Mouse (Mus musculus) G1E (cell line): ENCODE data around the gene Suv39h2. TPM values are rescaled to one million over a fixed set of nuclear protein-coding genes. Genes with fewer than 3 reads are reported as not detected.

Experiments
- ATAC-seq: 2 replicates; pipeline ENCODE4 v1.8.0; 2016; ENCODE audit warnings: mild to moderate bottlenecking; ENCODE audit not compliant: insufficient number of reproducible peaks, poor library complexity, low FRiP score, severe bottlenecking; ENCODE audit errors: extremely low read depth
- DNase-seq: peaks from one replicate; pipeline ENCODE4 v3.0.0; 2012; ENCODE audit warnings: low spot score
- H3K27me3 ChIP-seq: 2 replicates; pipeline ENCODE4 v1.6.1; 2012; ENCODE audit warnings: mild to moderate bottlenecking, low read length, inconsistent platforms; ENCODE audit not compliant: insufficient read depth
- H3K36me3 ChIP-seq: replicated peaks from 2 replicates; pipeline ENCODE3; 2012; ENCODE audit warnings: mild to moderate bottlenecking, inconsistent platforms
- H3K4me1 ChIP-seq: 2 replicates; pipeline ENCODE4 v1.6.1; 2012; ENCODE audit warnings: low read depth, low read length, inconsistent platforms, mixed read lengths; ENCODE audit not compliant: insufficient read depth
- H3K4me3 ChIP-seq: 2 replicates; pipeline ENCODE4 v1.5.1; 2012; ENCODE audit warnings: low read depth, mild to moderate bottlenecking, inconsistent platforms, low read length, moderate library complexity, mixed read lengths
- H3K9me3 ChIP-seq: replicated peaks from 2 replicates; pipeline ENCODE4 v1.6.1; 2012; ENCODE audit warnings: inconsistent platforms
- CTCF ChIP-seq: IDR thresholded peaks from 2 replicates; pipeline ENCODE4 v1.5.1; 2012; ENCODE audit warnings: low read depth, low read length, inconsistent platforms, mixed read lengths
- GATA1 ChIP-seq: IDR thresholded peaks from 2 replicates; pipeline ENCODE4 v1.6.1; 2012; ENCODE audit warnings: borderline replicate concordance, low read length, inconsistent platforms, mixed read lengths
- GATA2 ChIP-seq: IDR thresholded peaks from 2 replicates; pipeline ENCODE4 v1.6.1; 2012; ENCODE audit warnings: low read depth, low read length, inconsistent platforms, borderline replicate concordance
- POLR2AphosphoS5 ChIP-seq: IDR thresholded peaks from 2 replicates; pipeline ENCODE4 v1.6.1; 2012; ENCODE audit warnings: low read depth, low read length, inconsistent platforms; ENCODE audit not compliant: insufficient replicate concordance
- TAL1 ChIP-seq: conservative IDR thresholded peaks from 2 replicates; pipeline ENCODE4 v1.6.1; 2012; ENCODE audit warnings: low read depth, low read length, inconsistent platforms, mixed read lengths
- polyA plus RNA-seq: library from polyadenylated mRNA; stranded (reverse); fragments of >175 nt; gene quantifications from 2 replicates; pipeline ENCODE4 v1.2.3, GENCODE M21; 2012
- total RNA-seq, 2 experiments: library from RNA; stranded (forward) in 1 of 2; stranded (reverse) in 1 of 2; fragments of 200-1000 nt in 1 of 2; fragments of >200 nt in 1 of 2; fragmentation: Nextera tagmentation in 1 of 2; gene quantifications; 2 replicates each; pipeline ENCODE4 v1.2.3; 2014 to 2017

The Suv39h2 gene
- total and polyA plus RNA-seq, 3 experiments = 7.6 to 25.7 (median 13.9) TPM

DNA sequence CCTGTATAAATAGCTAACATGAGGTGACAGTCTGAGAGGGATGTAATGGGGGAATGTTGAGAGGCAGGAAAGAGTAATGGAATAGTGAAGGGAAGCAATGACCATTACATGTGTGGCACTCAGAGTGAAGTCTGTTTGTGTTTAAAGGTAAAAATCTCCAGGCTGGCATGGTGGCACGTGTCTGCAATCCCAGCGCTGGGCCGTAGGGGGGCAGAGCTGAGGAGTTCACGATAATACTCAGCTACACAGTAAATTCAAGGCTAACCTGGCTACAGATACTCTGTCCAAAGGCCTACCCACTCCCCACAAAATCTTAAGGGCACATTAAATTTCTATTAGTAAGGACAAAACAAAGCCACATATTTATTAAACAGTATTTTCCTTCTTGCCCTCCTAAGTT lies 18.2 kb downstream of the Suv39h2 start:
- TF ChIP-seq CTCF = 0 out of 2 replicates have a peak, but pooled peaks have one; percentile 23
- TF ChIP-seq TAL1 = no peak
- TF ChIP-seq GATA1 = no peak
- Histone ChIP-seq H3K4me1 (no peaks in the 10 kb centered on the region), H3K4me3 (no peak overlapping the region), H3K36me3 (peaks cover 81% of the 10 kb centered on the region), H3K9me3 (no peaks in the 10 kb centered on the region), H3K27me3 (no peaks in the 10 kb centered on the region)
- DNase-seq (no peak), ATAC-seq (peak; percentile 57; the same call in 1 of the 2 replicates)

DNA sequence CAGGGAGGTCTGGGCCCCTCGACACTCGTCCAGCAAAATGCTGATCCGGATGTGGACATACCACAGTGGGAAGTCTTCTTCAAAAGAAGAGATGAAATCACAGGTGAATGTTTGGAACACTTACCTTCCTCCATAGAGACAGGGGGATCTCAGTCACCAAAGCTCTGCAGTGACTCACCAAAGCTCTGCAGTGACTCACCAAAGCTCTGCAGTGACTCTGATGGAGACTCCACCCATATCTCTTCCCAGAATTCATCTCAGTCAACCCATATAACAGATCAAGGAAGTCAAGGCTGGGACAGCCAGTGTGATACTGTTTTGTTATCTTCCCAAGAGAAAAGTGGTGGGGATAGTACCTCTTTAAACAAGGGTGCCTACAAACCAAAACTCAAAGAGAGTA lies 21.7 kb downstream of the Suv39h2 start:
- H3K4me1 ChIP-seq = peaks cover 10% of the 10 kb centered on the region
- H3K9me3 ChIP-seq = no peaks in the 10 kb centered on the region
- no peaks in the 10 kb centered on the region for H3K27me3 ChIP-seq
- ATAC-seq = no peak
- H3K4me3 ChIP-seq = no peak overlapping the region
- no peak for TF ChIP-seq GATA1
- no peak for TF ChIP-seq GATA2
- TF ChIP-seq CTCF = no peak
- no peak for TF ChIP-seq POLR2AphosphoS5
- TF ChIP-seq TAL1 = no peak
- no peak for DNase-seq
- peaks cover 91% of the 10 kb centered on the region for H3K36me3 ChIP-seq

DNA sequence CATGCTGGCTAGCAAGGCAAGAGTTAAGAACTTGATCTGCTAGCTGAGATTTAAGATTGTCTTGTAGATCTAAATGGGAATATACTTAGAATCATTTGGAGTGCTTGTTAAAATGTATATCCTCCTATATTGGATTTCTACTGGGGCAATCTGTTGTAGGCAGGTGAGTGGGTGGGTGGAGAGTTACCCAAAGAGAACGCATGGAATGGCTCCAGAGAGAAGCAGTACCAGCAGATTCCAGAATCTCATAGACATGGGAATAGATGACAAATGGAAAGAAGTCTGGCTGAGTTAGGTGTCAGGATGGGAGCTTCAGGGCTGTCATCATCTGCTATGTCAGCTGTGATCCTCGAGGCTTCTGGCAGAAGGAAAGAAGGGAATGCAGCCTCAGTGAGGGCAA lies 25.4 kb downstream of the Suv39h2 start:
- TF ChIP-seq POLR2AphosphoS5 (no peak), CTCF (no peak), GATA1 (no peak), GATA2 (no peak), TAL1 (no peak)

DNA sequence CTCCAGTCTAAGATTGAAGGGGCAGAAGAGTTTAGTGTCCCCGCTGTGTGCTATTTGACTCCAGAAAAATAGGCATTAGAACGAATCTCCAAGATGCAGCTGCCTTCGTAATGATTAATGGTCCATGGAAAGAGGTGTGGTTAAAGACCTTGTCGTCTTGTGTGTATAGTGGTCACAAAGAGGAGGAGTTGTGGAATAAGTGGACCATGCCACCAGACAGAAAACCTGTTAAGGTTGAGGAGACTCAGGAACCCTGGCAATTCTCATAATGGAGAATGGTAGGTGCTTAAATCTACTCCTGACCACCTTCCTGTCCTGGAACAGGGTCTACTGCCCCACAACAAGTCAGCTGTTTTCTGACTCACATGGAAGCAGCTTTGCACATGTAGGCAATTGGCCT lies 28.8 kb downstream of the Suv39h2 start:
- Histone ChIP-seq H3K9me3 (no peaks in the 10 kb centered on the region), H3K27me3 (no peaks in the 10 kb centered on the region), H3K4me1 (peaks cover 26% of the 10 kb centered on the region), H3K4me3 (no peak overlapping the region), H3K36me3 (peaks cover 95% of the 10 kb centered on the region)
- no peak for DNase-seq
- TF ChIP-seq TAL1 (no peak), CTCF (no peak), GATA1 (no peak), POLR2AphosphoS5 (no peak), GATA2 (no peak)
- no peak for ATAC-seq

More for the DNA sequence above, 25.4 kb downstream of the Suv39h2 start:
- no peaks in the 10 kb centered on the region for H3K9me3 ChIP-seq
- peaks cover 26% of the 10 kb centered on the region for H3K4me1 ChIP-seq
- DNase-seq (no peak), ATAC-seq (no peak)
- peaks cover 95% of the 10 kb centered on the region for H3K36me3 ChIP-seq
- H3K4me3 ChIP-seq = no peak overlapping the region
- H3K27me3 ChIP-seq = no peaks in the 10 kb centered on the region

DNA sequence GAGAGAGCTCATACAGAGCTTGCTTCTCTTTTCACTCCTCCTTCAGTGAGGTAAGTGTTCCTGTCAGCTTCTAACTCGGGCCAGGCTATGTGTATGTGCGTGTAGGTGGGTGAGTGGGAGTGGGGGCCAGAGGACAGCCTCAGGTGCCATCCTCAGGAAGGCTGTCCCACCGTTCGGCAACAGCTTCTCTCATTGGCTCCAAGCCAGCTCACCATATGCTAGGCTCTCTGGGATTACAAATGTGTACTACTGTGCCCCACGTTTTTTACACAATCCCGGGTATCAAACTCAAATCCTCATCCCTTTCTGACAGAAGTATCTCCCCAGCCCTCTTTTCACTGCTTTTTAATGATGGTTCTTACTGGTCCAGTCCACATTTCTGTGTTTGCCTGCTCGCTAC lies 30.6 kb downstream of the Suv39h2 start:
- H3K4me1 ChIP-seq = peaks cover 26% of the 10 kb centered on the region
- no peak for TF ChIP-seq GATA1
- no peak for TF ChIP-seq POLR2AphosphoS5
- no peak for DNase-seq
- no peak for ATAC-seq
- peaks cover 93% of the 10 kb centered on the region for H3K36me3 ChIP-seq
- H3K9me3 ChIP-seq = no peaks in the 10 kb centered on the region
- no peaks in the 10 kb centered on the region for H3K27me3 ChIP-seq
- H3K4me3 ChIP-seq = no peak overlapping the region

DNA sequence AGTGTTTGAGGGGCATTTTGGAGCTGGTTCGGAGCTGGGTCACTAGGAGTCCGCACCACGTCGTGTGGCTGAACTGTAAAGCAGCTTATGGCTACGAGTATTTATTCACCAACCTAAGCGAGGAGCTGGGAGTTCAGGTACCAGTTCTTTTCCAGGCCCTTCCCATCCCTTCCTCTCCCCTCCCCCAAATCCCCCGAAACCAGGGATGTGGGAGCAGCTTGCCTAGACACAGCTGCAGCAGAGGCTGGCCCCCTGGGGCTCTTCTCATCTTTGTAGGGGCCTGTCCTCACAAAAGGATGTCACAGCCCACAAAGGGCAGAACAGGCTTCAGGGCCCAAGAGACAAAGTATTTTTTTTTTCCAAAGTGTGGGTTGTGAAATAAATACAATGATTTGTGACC lies 36.9 kb downstream of the Suv39h2 start:
- TF ChIP-seq GATA2 = no peak
- no peak for TF ChIP-seq POLR2AphosphoS5
- no peak for TF ChIP-seq TAL1
- no peak for TF ChIP-seq CTCF
- TF ChIP-seq GATA1 = no peak
- no peak for DNase-seq
- peaks cover 4% of the 10 kb centered on the region; the same call in 1 of the 2 replicates for H3K4me1 ChIP-seq
- H3K9me3 ChIP-seq = no peaks in the 10 kb centered on the region
- peaks cover 79% of the 10 kb centered on the region for H3K36me3 ChIP-seq
- no peak overlapping the region for H3K4me3 ChIP-seq
- ATAC-seq = no peak
- H3K27me3 ChIP-seq = no peaks in the 10 kb centered on the region
